Mouse (Mus musculus): Measurements from ENCODE around the gene Clstn2. TPM values are rescaled to one million over a fixed set of nuclear protein-coding genes. Genes with fewer than 3 reads are reported as not detected.

Clstn2 gene
- total and polyA plus RNA-seq, 3 experiments: not detected

- no peak overlapping the region for H3K27ac ChIP-seq (ENCODE audit: control insufficient read depth, low read depth, low read length)
- no peak overlapping the region for H3K4me3 ChIP-seq (ENCODE audit: control insufficient read depth in 1 of 2, insufficient read depth in 1 of 2, low read depth in 2 of 2, low read length in 2 of 2)
- H3K4me1 ChIP-seq (ENCODE audit: control insufficient read depth in 1 of 2, insufficient read depth in 2 of 2, low read length in 2 of 2): no peaks in the 10 kb centered on the region
- H3K9ac ChIP-seq (ENCODE audit: control insufficient read depth, low read depth, low read length, poor library complexity, severe bottlenecking): no peak overlapping the region
- H3K36me3 ChIP-seq (ENCODE audit: control insufficient read depth in 1 of 2, insufficient read depth in 2 of 2, low read length in 2 of 2): no peaks in the 10 kb centered on the region
- no peak for DNase-seq (ENCODE audit: low read depth, low spot score)
- no peaks in the 10 kb centered on the region for H3K27me3 ChIP-seq (ENCODE audit: control insufficient read depth in 1 of 2, insufficient read depth in 2 of 2, low read length in 2 of 2)
- no peaks in the 10 kb centered on the region for H3K9me3 ChIP-seq (replicated peaks; ENCODE audit: insufficient read depth, low read length)
- no peaks in the 10 kb centered on the region for H3K79me2 ChIP-seq (ENCODE audit: control insufficient read depth, insufficient read depth, low read length, poor library complexity)
- TF ChIP-seq ZKSCAN1 (IDR thresholded peaks at IDR 0.05; ENCODE audit: low read depth, low read length): no peak
- no peak for TF ChIP-seq POLR2AphosphoS2 (IDR thresholded peaks at IDR 0.05; ENCODE audit: low read length)
- no peak for TF ChIP-seq GABPA (IDR thresholded peaks at IDR 0.05; ENCODE audit: low read depth, low read length)
- no peak for TF ChIP-seq TAL1 (IDR thresholded peaks at IDR 0.05; ENCODE audit: low read length)
- no peak for TF ChIP-seq RAD21 (IDR thresholded peaks at IDR 0.05; ENCODE audit: low read depth, low read length)
- no peak for TF ChIP-seq BHLHE40 (IDR thresholded peaks at IDR 0.05; ENCODE audit: borderline replicate concordance, low read depth, low read length)
- no peak for TF ChIP-seq SMC3 (IDR thresholded peaks at IDR 0.05; ENCODE audit: low read depth, low read length)
- no peak for TF ChIP-seq EP300 (IDR thresholded peaks at IDR 0.05; ENCODE audit: low read depth in 1 of 2, low read length in 2 of 2)
- no peak for TF ChIP-seq MAZ (IDR thresholded peaks at IDR 0.05; ENCODE audit: low read depth, low read length)
- TF ChIP-seq POLR2A (IDR thresholded peaks at IDR 0.05; ENCODE audit: control insufficient read depth in 1 of 2, insufficient read depth in 1 of 2, low read depth in 1 of 2, low read length in 2 of 2, poor library complexity in 1 of 2): no peak
- no peak for TF ChIP-seq MAFK (IDR thresholded peaks at IDR 0.05; ENCODE audit: borderline replicate concordance, low read depth, low read length)
- TF ChIP-seq USF2 (IDR thresholded peaks at IDR 0.05; ENCODE audit: borderline replicate concordance in 1 of 2, insufficient read depth in 1 of 2, low read depth in 1 of 2, low read length in 2 of 2): no peak
- no peak for TF ChIP-seq E2F4 (IDR thresholded peaks at IDR 0.05; ENCODE audit: borderline replicate concordance, low read depth, low read length)
These were observed 66.3 kb downstream of the Clstn2 start for GRCm38 (mm10) chr9:97966691-97967090.

GRCm38 (mm10) chr9:97957508-97957907 lies 75.5 kb downstream of the Clstn2 start:
- Histone ChIP-seq H3K9ac (ENCODE audit: control insufficient read depth, low read depth, low read length, poor library complexity, severe bottlenecking) (no peak overlapping the region), H3K79me2 (ENCODE audit: control insufficient read depth, insufficient read depth, low read length, poor library complexity) (no peaks in the 10 kb centered on the region), H3K9me3 (replicated peaks; ENCODE audit: insufficient read depth, low read length) (no peaks in the 10 kb centered on the region), H3K4me1 (ENCODE audit: control insufficient read depth in 1 of 2, insufficient read depth in 2 of 2, low read length in 2 of 2) (no peaks in the 10 kb centered on the region), H3K36me3 (ENCODE audit: control insufficient read depth in 1 of 2, insufficient read depth in 2 of 2, low read length in 2 of 2) (no peaks in the 10 kb centered on the region), H3K27me3 (ENCODE audit: control insufficient read depth in 1 of 2, insufficient read depth in 2 of 2, low read length in 2 of 2) (no peaks in the 10 kb centered on the region), H3K4me3 (ENCODE audit: control insufficient read depth in 1 of 2, insufficient read depth in 1 of 2, low read depth in 2 of 2, low read length in 2 of 2) (no peak overlapping the region), H3K27ac (ENCODE audit: control insufficient read depth, low read depth, low read length) (no peak overlapping the region)
- no peak for DNase-seq (ENCODE audit: low read depth, low spot score)
- TF ChIP-seq MAFK (IDR thresholded peaks at IDR 0.05; ENCODE audit: borderline replicate concordance, low read depth, low read length) (no peak), RCOR1 (IDR thresholded peaks at IDR 0.05; ENCODE audit: low read depth, low read length) (no peak), MEF2A (IDR thresholded peaks at IDR 0.05; ENCODE audit: extremely low read depth, insufficient replicate concordance, low read depth, low read length, poor library complexity, severe bottlenecking) (no peak), EP300 (IDR thresholded peaks at IDR 0.05; ENCODE audit: low read depth in 1 of 2, low read length in 2 of 2) (no peak), KAT2A (conservative IDR thresholded peaks at IDR 0.05; ENCODE audit: low read depth, low read length) (no peak), ZNF384 (IDR thresholded peaks at IDR 0.05; ENCODE audit: low read depth, low read length) (no peak), TAL1 (IDR thresholded peaks at IDR 0.05; ENCODE audit: low read length) (no peak), TCF12 (IDR thresholded peaks at IDR 0.05; ENCODE audit: low read depth, low read length) (no peak), POLR2AphosphoS2 (IDR thresholded peaks at IDR 0.05; ENCODE audit: low read length) (no peak), CHD2 (IDR thresholded peaks at IDR 0.05; ENCODE audit: low read length) (no peak), ETS1 (IDR thresholded peaks at IDR 0.05; ENCODE audit: low read depth, low read length) (no peak), USF1 (IDR thresholded peaks at IDR 0.05; ENCODE audit: low read depth, low read length) (no peak), MAZ (IDR thresholded peaks at IDR 0.05; ENCODE audit: low read depth, low read length) (no peak)
